Mouse (Mus musculus): Measurements from ENCODE around the gene S100pbp. TPM values are rescaled to one million over a fixed set of nuclear protein-coding genes. Genes with fewer than 3 reads are reported as not detected.

Gene S100pbp
- polyA plus RNA-seq, 1 experiment from 2014 or later, result 18.0 TPM

- Histone ChIP-seq H3K4me1 (replicated peaks) (peaks cover 61% of the 10 kb centered on the region), H3K27me3 (peaks cover 24% of the 10 kb centered on the region), H3K9ac (peak overlapping the region; percentile 82), H3K4me3 (peak overlapping the region; percentile 49), H3K27ac (peak overlapping the region; percentile 81), H3K9me3 (no peaks in the 10 kb centered on the region), H3K4me2 (peak overlapping the region; percentile 67), H3K36me3 (peaks cover 18% of the 10 kb centered on the region)
- WGBS, result 8% methylated on average over 8 of the region's 8 CpGs
- ATAC-seq (ENCODE audit: low FRiP score), result 0 out of 2 replicates have a peak, but pooled peaks have one; percentile 43
Observed at GRCm38 (mm10) chr4:129227985-129228381, 38.5 kb upstream of the S100pbp start.

- Histone ChIP-seq H3K4me3 (peak overlapping the region; percentile 49), H3K9ac (peak overlapping the region; percentile 82), H3K4me1 (replicated peaks) (peaks cover 66% of the 10 kb centered on the region), H3K9me3 (no peaks in the 10 kb centered on the region), H3K27ac (peak overlapping the region; percentile 81), H3K27me3 (peaks cover 26% of the 10 kb centered on the region), H3K36me3 (peaks cover 24% of the 10 kb centered on the region), H3K4me2 (peak overlapping the region; percentile 67)
- 6% methylated on average over 22 of the region's 22 CpGs for WGBS
- peak; percentile 47; the same call in 1 of the 2 replicates for ATAC-seq (ENCODE audit: low FRiP score)
Observed at GRCm38 (mm10) chr4:129227170-129227984, 37.9 kb upstream of the S100pbp start.

GRCm38 (mm10) chr4:129226441-129226963, 37.0 kb upstream of the S100pbp start:
- ATAC-seq (ENCODE audit: low FRiP score), result no peak
- peaks cover 62% of the 10 kb centered on the region for H3K4me1 ChIP-seq (replicated peaks)

GRCm38 (mm10) chr4:129225315-129225714, 35.8 kb upstream of the S100pbp start:
- Histone ChIP-seq H3K4me3 (no peak overlapping the region), H3K9ac (peak overlapping the region; percentile 62), H3K4me2 (peak overlapping the region; percentile 67; the same call in 1 of the 2 replicates), H3K27me3 (peaks cover 27% of the 10 kb centered on the region), H3K4me1 (replicated peaks) (peaks cover 58% of the 10 kb centered on the region), H3K36me3 (peaks cover 45% of the 10 kb centered on the region), H3K9me3 (no peaks in the 10 kb centered on the region), H3K27ac (no peak overlapping the region)
- 98% methylated on average over 12 of the region's 12 CpGs for WGBS
- ATAC-seq (ENCODE audit: low FRiP score), result no peak

More at GRCm38 (mm10) chr4:129226441-129226963, 37.0 kb upstream of the S100pbp start:
- Histone ChIP-seq H3K27ac (peak overlapping the region; percentile 81), H3K9me3 (no peaks in the 10 kb centered on the region), H3K36me3 (peaks cover 33% of the 10 kb centered on the region), H3K9ac (peak overlapping the region; percentile 82), H3K4me3 (peak overlapping the region; percentile 49), H3K27me3 (peaks cover 27% of the 10 kb centered on the region), H3K4me2 (peak overlapping the region; percentile 67)
- 27% methylated on average over 5 of the region's 5 CpGs for WGBS

- peak; percentile 39; the same call in 1 of the 2 replicates for ATAC-seq (ENCODE audit: low FRiP score)
- H3K9me3 ChIP-seq, result no peaks in the 10 kb centered on the region
- peak overlapping the region; percentile 25 for H3K4me3 ChIP-seq
- 14% methylated on average over 55 of the region's 55 CpGs for WGBS
- peaks cover 61% of the 10 kb centered on the region for H3K36me3 ChIP-seq
- peak overlapping the region; percentile 55 for H3K4me2 ChIP-seq
- H3K27me3 ChIP-seq, result peaks cover 27% of the 10 kb centered on the region
- H3K9ac ChIP-seq, result peak overlapping the region; percentile 71
- H3K4me1 ChIP-seq (replicated peaks), result peaks cover 58% of the 10 kb centered on the region
- peak overlapping the region; percentile 46 for H3K27ac ChIP-seq
Observed at GRCm38 (mm10) chr4:129223421-129224281, 34.1 kb upstream of the S100pbp start.

- no peak overlapping the region for H3K4me2 ChIP-seq
- 64% methylated on average over 31 of the region's 31 CpGs for WGBS
- peaks cover 75% of the 10 kb centered on the region for H3K36me3 ChIP-seq
Observed at GRCm38 (mm10) chr4:129222019-129222925, 32.7 kb upstream of the S100pbp start.

GRCm38 (mm10) chr4:129221097-129222010, 31.8 kb upstream of the S100pbp start:
- no peak overlapping the region for H3K27ac ChIP-seq
- peaks cover 38% of the 10 kb centered on the region for H3K4me1 ChIP-seq (replicated peaks)
- H3K9me3 ChIP-seq, result no peaks in the 10 kb centered on the region
- H3K4me3 ChIP-seq, result no peak overlapping the region
- no peak overlapping the region for H3K4me2 ChIP-seq
- no peak for ATAC-seq (ENCODE audit: low FRiP score)
- H3K36me3 ChIP-seq, result peaks cover 84% of the 10 kb centered on the region
- H3K27me3 ChIP-seq, result peaks cover 27% of the 10 kb centered on the region
- 76% methylated on average over 23 of the region's 23 CpGs for WGBS
- no peak overlapping the region for H3K9ac ChIP-seq

More at GRCm38 (mm10) chr4:129222019-129222925, 32.7 kb upstream of the S100pbp start:
- Histone ChIP-seq H3K27ac (no peak overlapping the region), H3K4me3 (no peak overlapping the region), H3K27me3 (peaks cover 27% of the 10 kb centered on the region), H3K4me1 (replicated peaks) (peaks cover 47% of the 10 kb centered on the region), H3K9ac (no peak overlapping the region), H3K9me3 (no peaks in the 10 kb centered on the region)
- ATAC-seq (ENCODE audit: low FRiP score), result no peak

GRCm38 (mm10) chr4:129220376-129221089, 31.0 kb upstream of the S100pbp start:
- Histone ChIP-seq H3K27me3 (peaks cover 23% of the 10 kb centered on the region), H3K36me3 (peaks cover 90% of the 10 kb centered on the region), H3K4me1 (replicated peaks) (peaks cover 29% of the 10 kb centered on the region), H3K4me3 (no peak overlapping the region), H3K27ac (no peak overlapping the region), H3K4me2 (no peak overlapping the region), H3K9me3 (no peaks in the 10 kb centered on the region), H3K9ac (no peak overlapping the region)
- 79% methylated on average over 7 of the region's 7 CpGs for whole genome bisulfite sequencing
- no peak for ATAC-seq (ENCODE audit: low FRiP score)

- 89% methylated on average over 10 of the region's 10 CpGs for WGBS
- Histone ChIP-seq H3K27ac (no peak overlapping the region), H3K9me3 (no peaks in the 10 kb centered on the region), H3K36me3 (peaks cover 96% of the 10 kb centered on the region), H3K27me3 (0 out of 2 replicates have a peak, but pooled peaks cover 12% of the 10 kb centered on the region), H3K4me1 (replicated peaks) (peaks cover 20% of the 10 kb centered on the region), H3K4me2 (no peak overlapping the region), H3K9ac (no peak overlapping the region), H3K4me3 (no peak overlapping the region)
- ATAC-seq (ENCODE audit: low FRiP score), result no peak
Observed at GRCm38 (mm10) chr4:129219198-129219597, 29.7 kb upstream of the S100pbp start.

GRCm38 (mm10) chr4:129218569-129219175, 29.1 kb upstream of the S100pbp start:
- ATAC-seq (ENCODE audit: low FRiP score), result no peak
- Histone ChIP-seq H3K27me3 (0 out of 2 replicates have a peak, but pooled peaks cover 10% of the 10 kb centered on the region), H3K4me1 (replicated peaks) (peaks cover 15% of the 10 kb centered on the region), H3K4me3 (no peak overlapping the region), H3K4me2 (no peak overlapping the region), H3K9me3 (no peaks in the 10 kb centered on the region), H3K36me3 (peaks cover 100% of the 10 kb centered on the region), H3K9ac (no peak overlapping the region), H3K27ac (no peak overlapping the region)
- WGBS, result 89% methylated on average over 7 of the region's 7 CpGs
